Mouse (Mus musculus): ENCODE data around the gene Ccdc136.

The Ccdc136 gene

DNA sequence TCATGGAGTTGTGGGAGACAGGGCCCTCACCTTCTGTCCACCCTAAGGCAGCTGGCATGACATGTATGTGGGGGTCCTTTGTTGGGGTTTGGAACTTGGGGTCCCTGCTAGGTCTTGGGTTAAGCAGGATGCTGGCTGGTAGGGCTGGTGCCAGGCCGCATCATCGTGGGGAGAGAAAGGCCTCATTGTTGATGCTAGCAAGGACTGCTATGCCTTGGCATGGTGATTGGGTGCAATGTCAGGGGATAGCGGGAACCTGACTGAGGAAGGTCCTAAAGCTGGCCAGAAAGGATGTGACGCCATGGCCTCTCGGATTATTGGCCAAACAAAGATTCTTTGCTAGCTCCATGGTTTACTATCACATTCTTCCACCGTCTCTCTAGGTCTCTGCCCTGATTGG lies 43.7 kb downstream of the Ccdc136 start:
- no peak for DNase-seq

DNA sequence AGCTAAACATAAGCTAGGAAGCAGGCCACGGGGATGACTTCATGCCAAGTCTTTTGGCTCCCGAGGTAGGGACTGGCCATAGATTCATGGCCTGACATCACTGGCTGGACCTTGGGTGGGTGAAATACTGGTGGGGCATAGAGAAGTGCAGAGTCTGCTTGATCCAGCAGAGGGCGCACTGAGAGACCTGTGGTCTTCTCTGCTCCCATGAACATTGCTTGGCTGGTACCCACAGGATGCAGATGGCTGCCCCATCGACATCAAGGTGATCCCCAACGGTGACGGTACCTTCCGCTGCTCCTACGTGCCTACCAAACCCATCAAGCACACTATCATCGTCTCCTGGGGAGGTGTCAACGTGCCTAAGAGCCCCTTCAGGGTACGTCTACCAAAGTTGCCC lies 48.7 kb downstream of the Ccdc136 start:
- DNase-seq = peak; percentile 58 to 71

DNA sequence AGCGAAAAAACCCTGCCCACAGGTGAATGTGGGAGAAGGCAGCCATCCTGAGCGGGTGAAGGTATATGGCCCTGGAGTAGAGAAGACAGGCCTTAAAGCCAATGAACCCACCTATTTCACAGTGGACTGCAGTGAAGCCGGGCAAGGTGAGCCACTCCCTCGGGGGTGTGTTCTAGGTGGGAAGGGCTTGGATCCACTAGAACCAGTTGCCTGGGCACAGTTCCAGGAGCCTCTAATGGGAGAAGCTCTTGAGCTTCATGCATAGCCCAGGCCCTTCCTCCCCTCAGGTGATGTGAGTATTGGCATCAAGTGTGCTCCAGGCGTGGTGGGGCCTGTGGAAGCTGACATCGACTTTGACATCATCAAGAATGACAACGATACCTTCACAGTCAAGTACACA lies 49.2 kb downstream of the Ccdc136 start:
- no peak for DNase-seq

DNA sequence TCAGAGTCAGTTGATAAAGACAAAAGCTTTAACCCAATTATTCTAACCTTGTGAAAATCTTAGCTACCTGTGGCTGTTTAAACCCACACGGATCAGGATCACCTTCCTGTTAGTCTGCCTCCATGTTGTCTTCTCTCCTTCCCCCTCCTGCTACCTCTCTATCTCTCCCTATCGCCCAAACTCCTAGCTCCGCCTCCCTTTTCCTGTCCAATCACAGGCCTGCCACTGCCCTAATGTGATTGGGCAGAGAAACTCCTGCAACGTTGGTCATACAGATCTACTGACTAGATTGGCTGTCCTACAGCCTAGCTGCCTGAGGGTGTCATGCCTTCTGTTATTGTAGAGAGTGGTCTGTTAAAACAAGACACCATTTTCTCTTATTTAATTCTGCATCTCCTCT lies 53.7 kb downstream of the Ccdc136 start:
- DNase-seq = no peak

DNA sequence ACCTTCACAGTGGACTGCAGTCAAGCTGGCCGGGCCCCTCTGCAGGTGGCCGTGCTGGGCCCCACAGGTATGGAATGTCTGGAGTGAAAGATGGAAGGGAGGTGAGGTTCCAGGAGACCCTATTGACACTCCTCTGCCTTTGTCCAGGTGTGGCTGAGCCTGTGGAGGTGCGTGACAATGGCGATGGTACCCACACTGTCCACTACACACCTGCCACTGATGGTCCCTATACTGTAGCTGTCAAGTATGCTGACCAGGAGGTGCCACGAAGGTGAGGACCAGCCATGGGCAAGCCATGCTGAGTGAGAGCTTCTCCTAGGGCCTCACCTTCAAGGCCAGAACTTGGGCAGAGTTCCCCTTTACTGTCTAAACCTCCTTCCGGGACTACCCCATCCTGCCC lies 54.6 kb downstream of the Ccdc136 start:
- no peak for DNase-seq

DNA sequence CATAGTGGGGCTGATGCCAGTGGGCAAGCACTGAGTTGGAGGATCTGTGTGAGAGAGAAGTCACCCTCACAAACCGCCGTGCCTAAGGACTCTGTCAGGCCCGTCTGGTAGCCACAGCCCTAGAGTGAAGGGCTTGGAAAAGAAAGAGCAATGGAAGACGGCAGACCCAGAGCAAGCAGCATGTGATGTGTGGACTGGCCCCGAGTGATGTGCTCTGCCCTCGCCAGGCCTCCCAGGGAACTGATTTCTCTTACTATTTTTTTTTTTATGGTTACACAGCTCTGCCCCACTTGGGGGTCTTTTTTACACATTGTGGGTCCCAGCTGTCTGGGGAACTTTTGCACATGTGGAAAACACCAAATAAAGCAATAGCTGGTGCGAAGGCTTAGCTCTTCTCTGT lies 65.4 kb downstream of the Ccdc136 start:
- DNase-seq = no peak

DNA sequence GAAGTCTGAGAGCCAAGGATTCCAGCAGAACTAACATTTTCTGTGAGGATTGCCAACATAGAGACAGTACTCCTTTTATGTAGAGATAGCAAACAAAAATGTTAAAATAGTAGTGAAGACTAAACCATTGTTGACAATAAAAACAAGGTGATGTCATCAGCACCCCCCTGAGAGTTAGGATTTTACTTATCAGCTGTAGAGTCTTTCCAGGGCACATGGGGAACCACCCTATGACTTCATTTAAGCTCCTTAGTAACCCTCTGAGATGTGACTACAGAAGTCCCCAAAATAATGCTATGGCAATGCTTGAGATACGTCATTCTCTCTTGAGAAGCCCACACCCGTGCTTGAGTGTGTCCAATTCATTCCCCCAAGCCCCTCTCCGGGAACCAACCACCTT lies 67.3 kb downstream of the Ccdc136 start:
- no peak for DNase-seq

DNA sequence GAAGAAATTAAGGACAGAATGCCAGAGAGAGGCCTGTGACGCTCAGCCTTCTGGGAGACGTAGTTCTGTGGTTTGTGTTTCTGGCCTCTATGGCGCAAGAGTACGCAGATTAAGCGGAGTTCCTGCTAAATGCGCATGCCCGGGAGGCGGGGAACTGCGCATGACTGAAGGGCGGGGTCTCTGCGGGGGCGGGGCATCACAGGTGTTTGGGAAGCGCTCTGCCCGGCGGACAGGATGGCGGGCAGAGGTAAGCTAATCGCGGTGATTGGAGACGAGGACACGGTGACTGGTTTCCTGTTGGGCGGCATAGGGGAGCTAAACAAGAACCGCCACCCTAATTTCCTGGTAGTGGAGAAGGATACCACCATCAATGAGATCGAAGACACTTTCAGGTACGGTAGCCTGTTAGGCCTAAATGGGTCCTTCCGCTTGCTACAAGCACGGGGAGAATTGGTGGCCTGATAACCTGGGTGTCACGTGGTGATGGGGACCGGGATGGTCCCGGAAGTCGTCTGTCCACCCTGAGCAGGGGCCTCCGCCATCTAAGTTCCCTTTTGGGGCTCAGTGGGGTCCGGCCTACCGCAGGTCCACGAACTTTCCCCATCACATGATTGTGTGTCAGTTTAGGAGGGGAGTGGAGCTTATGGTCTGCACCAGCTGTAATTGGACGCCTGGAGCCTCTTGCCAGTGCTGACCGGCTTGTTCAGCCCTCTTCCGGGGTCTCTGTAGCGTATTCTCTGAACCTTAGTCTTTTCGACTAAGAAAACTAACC lies 71.7 kb downstream of the Ccdc136 start, which contains the start of gene Atp6v1f:
Atp6v1f (plus strand) TSS at position 136 of the 772 bp plus-strand sequence.
- peak; percentile 98 for DNase-seq

DNA sequence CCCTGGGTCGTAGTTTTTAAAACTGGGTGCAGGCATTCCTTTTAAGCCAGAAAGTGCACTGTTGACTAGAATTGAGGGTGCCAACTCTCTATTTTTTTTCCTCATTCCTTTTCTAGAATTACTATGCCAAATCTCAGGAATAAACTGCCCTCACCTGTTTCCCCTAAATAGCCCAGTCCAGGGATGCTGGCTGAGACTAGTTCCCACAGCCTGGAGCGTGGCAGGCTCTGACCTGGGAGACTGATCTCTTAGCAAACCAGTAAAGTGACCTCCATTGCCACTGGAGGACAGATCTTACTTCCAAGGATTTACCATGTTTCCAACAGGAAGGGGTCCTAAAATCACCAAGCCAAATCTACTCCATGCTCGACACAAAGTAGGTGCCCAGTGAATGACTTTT lies 72.7 kb downstream of the Ccdc136 start:
- DNase-seq = no peak

DNA sequence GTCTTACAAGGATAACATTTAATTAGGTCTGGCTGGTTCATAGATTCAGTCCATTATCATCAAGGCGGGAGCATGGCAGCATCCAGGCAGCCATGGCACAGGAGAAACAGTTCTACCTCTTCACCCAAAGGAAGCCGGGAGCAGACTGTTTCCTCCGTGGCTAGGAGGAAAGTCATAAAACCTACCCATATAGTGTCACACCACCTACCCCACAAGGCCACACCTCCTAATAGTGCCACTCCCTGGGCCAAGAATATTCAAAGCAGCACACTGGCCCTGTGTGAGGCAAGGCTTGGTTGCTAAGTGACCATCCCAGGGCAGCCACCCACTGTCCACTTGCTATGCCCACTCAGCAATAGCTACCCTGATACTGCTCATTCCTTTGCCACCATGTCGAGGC lies 75.0 kb downstream of the Ccdc136 start, which contains the start of gene Atp6v1fnb:
Atp6v1fnb (plus strand) TSS at position 301 of the 400 bp plus-strand sequence.
- DNase-seq = no peak

DNA sequence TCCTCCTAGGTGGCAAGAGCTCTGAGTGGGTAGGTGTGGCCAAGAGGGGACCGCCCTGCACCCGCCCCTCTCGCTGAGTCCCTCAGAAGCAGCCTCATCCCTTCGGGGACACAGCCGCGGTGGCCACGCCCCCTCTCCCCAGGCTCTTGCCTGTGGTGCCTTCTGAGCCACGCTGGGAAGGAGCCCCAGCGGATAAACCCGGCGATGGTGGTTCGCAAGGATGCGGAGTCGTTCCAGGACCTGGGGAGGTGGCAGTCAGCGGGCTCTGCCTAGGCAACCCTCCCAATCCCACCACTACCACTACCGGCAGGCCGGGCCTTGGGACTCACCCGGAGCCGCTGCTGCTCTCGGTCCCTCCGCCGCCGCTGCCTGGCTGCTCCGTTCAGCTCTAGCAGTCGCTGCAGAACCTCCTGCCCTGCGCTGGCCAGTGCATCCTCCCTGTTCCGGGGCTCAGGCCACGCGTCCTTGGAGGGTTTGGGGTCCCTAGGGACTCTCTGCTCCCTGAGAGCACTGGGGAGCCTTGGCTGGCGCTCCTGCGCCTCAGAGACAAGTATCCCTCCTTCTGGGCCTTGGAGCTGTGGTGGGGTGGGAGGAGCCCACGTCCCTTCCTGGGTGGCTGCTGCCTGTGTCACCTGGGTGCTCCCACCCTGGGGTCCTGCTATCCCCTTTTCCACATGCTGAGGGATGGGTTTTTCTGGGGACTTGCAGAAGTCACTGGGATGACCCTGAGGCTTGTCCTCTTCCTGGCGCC lies 78.0 kb downstream of the Ccdc136 start:
- peak; percentile 52 to 66 for DNase-seq

DNA sequence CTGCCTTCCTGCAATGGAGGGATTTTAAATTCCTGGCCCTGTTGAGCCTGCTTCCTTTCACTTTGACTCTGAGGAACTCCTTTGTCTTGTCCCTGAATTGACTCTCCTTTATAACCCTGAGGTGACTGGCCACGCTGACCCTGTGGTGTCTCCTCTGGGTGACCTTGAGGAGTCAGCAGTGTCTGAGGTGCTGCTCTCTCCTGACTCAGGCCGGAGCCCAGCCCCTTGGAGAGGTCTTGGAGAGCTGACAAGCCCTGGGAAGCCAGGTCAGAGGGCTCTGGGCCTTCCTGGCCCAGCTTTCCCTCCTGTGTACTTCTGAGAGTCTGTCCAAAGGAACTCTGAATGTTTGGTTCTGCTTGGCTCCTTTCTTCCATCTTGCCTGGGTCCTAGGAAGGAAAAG lies 78.6 kb downstream of the Ccdc136 start:
- DNase-seq = no peak
